Mouse (Mus musculus) heart, embryonic 16.5 days (tissue): ENCODE measurements at regions not wholly inside any gene's neighbourhood (a gene's known extent, or its start where the extent isn't known, plus 50 kb on each side); places are given as distances from the start of the nearest gene placed in this dataset.

ENCODE experiments used
- ATAC-seq: fragments of 200-750 bp; cut with Nextera tagmentation; replicated peaks from 2 replicates; pipeline ENCODE4 v1.8.0; 2017; ENCODE audit warnings: moderate number of reproducible peaks; ENCODE audit not compliant: insufficient read depth, low FRiP score; ENCODE audit errors: extremely low read depth
- H3K27ac ChIP-seq: fragments of 300-500 bp; sonication (generic); 2 replicates; pipeline ENCODE4 v1.5.1; 2014; ENCODE audit warnings: mild to moderate bottlenecking, low read length, control low read depth, moderate library complexity
- H3K27me3 ChIP-seq: fragments of 300-500 bp; sonication (generic); 2 replicates; pipeline ENCODE4 v1.6.1; 2014; ENCODE audit warnings: low read length, mixed read lengths; ENCODE audit not compliant: control insufficient read depth, insufficient read depth
- H3K36me3 ChIP-seq: fragments of 300-500 bp; sonication (generic); 2 replicates; pipeline ENCODE4 v1.6.1; 2014; ENCODE audit not compliant: control insufficient read depth, insufficient read depth
- H3K4me1 ChIP-seq: fragments of 300-500 bp; sonication (generic); 2 replicates; pipeline ENCODE4 v1.6.1; 2014; ENCODE audit warnings: low read length, mixed read lengths; ENCODE audit not compliant: control insufficient read depth, insufficient read depth
- H3K4me2 ChIP-seq: fragments of 300-500 bp; sonication (generic); 2 replicates; pipeline ENCODE4 v1.6.1; 2014; ENCODE audit warnings: low read depth, mild to moderate bottlenecking, control low read depth, low read length
- H3K4me3 ChIP-seq: fragments of 300-500 bp; sonication (generic); 2 replicates; pipeline ENCODE4 v1.5.1; 2014; ENCODE audit warnings: mild to moderate bottlenecking, control low read depth, low read length
- H3K9ac ChIP-seq: fragments of 300-500 bp; sonication (generic); 2 replicates; pipeline ENCODE4 v1.6.1; 2014; ENCODE audit warnings: low read length, control low read depth
- H3K9me3 ChIP-seq: fragments of 300-500 bp; sonication (generic); replicated peaks from 2 replicates; pipeline ENCODE4 v1.6.1; 2016; ENCODE audit warnings: low read length; ENCODE audit not compliant: control insufficient read depth
- WGBS: fragments of 180-500 bp; shearing (Covaris S2); extraction: QIAGEN DNeasy Blood & Tissue Kit; methylation state at CpG from one replicate; pipeline ENCODE4 v1.1.7; 2014; 5-methylcytosine and 5-hydroxymethylcytosine counted together

GRCm38 (mm10) chr9:14213283-14213682 lies 61.6 kb upstream of the Sesn3 start:
- no peak for ATAC-seq
- Histone ChIP-seq H3K27ac (no peak overlapping the region), H3K9ac (no peak overlapping the region), H3K9me3 (no peaks in the 10 kb centered on the region), H3K4me1 (no peaks in the 10 kb centered on the region), H3K27me3 (no peaks in the 10 kb centered on the region), H3K4me2 (no peak overlapping the region), H3K36me3 (no peaks in the 10 kb centered on the region), H3K4me3 (no peak overlapping the region)
- 77% methylated on average over 2 of the region's 2 CpGs for WGBS

DNA sequence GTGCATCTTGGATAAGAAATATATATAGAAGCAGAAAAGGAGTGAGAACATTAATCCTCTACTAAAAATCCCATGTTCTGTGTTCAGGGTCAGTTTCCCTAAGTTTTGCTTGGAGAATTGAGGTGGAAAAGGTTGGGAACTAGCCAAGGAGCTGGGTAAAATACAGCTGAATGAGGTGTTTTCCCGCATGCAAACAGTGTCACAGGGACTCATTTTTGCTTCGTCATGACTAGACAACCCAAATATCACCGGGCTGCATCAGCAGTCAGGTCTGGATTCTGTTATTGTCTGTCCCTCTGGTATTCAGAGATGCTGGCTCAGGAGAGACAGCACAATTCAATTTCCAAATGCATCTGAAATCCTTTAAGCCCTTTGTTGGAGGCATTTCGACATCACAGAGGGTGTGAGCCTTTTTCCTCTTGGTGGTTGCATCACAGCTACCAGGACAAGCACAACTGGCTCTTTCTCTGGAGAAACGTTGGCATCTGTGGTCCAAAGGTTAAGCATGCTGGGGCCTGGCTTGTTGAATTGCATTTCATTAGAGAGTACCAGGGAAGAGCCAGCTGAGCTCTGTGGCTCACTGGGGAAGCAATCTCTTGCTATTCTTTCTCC lies 59.6 kb upstream of the Sesn3 start:
- no peaks in the 10 kb centered on the region for H3K27me3 ChIP-seq
- no peaks in the 10 kb centered on the region for H3K36me3 ChIP-seq
- no peaks in the 10 kb centered on the region for H3K9me3 ChIP-seq
- no peak overlapping the region for H3K4me3 ChIP-seq
- H3K4me2 ChIP-seq = no peak overlapping the region
- no peaks in the 10 kb centered on the region for H3K4me1 ChIP-seq
- ATAC-seq = no peak
- H3K27ac ChIP-seq = no peak overlapping the region
- no peak overlapping the region for H3K9ac ChIP-seq
- 52% methylated on average over 5 of the region's 5 CpGs for WGBS

DNA sequence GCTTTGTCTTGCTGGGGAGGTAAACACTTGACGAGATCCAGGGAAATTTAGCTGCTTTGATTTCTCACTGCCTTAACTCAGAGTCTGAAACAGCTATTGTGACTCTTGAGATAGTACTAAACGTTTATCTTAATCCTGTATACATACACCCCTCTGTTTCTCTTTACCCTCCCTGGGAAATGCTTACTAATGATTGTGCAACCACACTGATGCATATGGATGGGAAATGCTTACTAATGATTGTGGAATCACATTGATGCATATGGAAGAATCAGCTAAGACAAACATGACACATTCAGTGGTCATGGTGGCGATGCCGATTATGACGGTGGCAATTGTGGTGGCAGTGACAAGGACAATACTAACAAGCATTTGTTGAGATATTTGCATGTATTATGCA lies 58.9 kb upstream of the Sesn3 start:
- no peak for ATAC-seq
- H3K9ac ChIP-seq = no peak overlapping the region
- WGBS = 73% methylated on average over 5 of the region's 5 CpGs
- H3K36me3 ChIP-seq = no peaks in the 10 kb centered on the region
- H3K27ac ChIP-seq = no peak overlapping the region
- no peaks in the 10 kb centered on the region for H3K27me3 ChIP-seq
- H3K4me2 ChIP-seq = no peak overlapping the region
- no peaks in the 10 kb centered on the region for H3K9me3 ChIP-seq
- H3K4me3 ChIP-seq = no peak overlapping the region
- H3K4me1 ChIP-seq = no peaks in the 10 kb centered on the region

GRCm38 (mm10) chr9:14222936-14223335 lies 51.9 kb upstream of the Sesn3 start:
- H3K27ac ChIP-seq = no peak overlapping the region
- WGBS = 43% methylated on average over 2 of the region's 2 CpGs
- H3K36me3 ChIP-seq = no peaks in the 10 kb centered on the region
- H3K4me3 ChIP-seq = no peak overlapping the region
- H3K9me3 ChIP-seq = no peaks in the 10 kb centered on the region
- ATAC-seq = no peak
- no peak overlapping the region for H3K4me2 ChIP-seq
- H3K4me1 ChIP-seq = no peaks in the 10 kb centered on the region
- H3K9ac ChIP-seq = no peak overlapping the region
- no peaks in the 10 kb centered on the region for H3K27me3 ChIP-seq
